Mouse (Mus musculus): ENCODE results near the gene Csrp1. TPM values are rescaled to one million over a fixed set of nuclear protein-coding genes. Genes with fewer than 3 reads are reported as not detected.

The Csrp1 gene
- 10 to 100 TPM; 44.9 to 45.0 TPM for total RNA-seq (2023)

GRCm38 (mm10) chr1:135719983-135720382 lies at the start of gene Csrp1:
Gene Csrp1 (plus strand): TSS chr1:135720061.

GRCm38 (mm10) chr1:135765645-135766591 lies 46.1 kb downstream of the Csrp1 start, which contains the start of gene Phlda3:
Gene Phlda3 (plus strand): TSS chr1:135766119.

GRCm38 (mm10) chr1:135778780-135779535 lies 59.1 kb downstream of the Csrp1 start, which contains the start of gene Tnni1:
Gene Tnni1 (plus strand): TSS chr1:135779434.

Other genes with a start within 250 kb of the Csrp1 start
- gene Nav1, start 112.8 kb upstream of the Csrp1 start, total RNA-seq (2023): 1 to 10 TPM; 1.8 to 2.1 TPM
- under 1 TPM in 1 of 2 experiments, not detected in 1; 0.64 TPM for gene Phlda3, start 46.1 kb downstream of the Csrp1 start, total RNA-seq (2023)
- gene Tnni1, start 59.4 kb downstream of the Csrp1 start, total RNA-seq (2023): not detected
- 1 to 10 TPM in 1 of 2 experiments, under 1 TPM in 1; 0.67 to 1.5 TPM for gene Lad1, start 98.5 kb downstream of the Csrp1 start, total RNA-seq (2023)
- under 1 TPM; 0.36 to 0.67 TPM for gene Tnnt2, start 116.3 kb downstream of the Csrp1 start, total RNA-seq (2023)
- gene Pkp1, start 199.1 kb downstream of the Csrp1 start, total RNA-seq (2023): not detected

Data from T-cell, adult 66 days (primary cell).